Mouse (Mus musculus) forebrain, embryonic 14.5 days (tissue): ENCODE measurements at regions not wholly inside any gene's neighbourhood (a gene's known extent, or its start where the extent isn't known, plus 50 kb on each side); places are given as distances from the start of the nearest gene placed in this dataset.

ENCODE experiments used
- ATAC-seq: fragments of 200-750 bp; cut with Nextera tagmentation; 2 replicates; pipeline ENCODE4 v1.8.0; 2017; ENCODE audit warnings: mild to moderate bottlenecking, moderate library complexity
- DNase-seq: peaks from one replicate; pipeline ENCODE4 v3.0.0-alpha.2; 2015; ENCODE audit warnings: low spot score
- H3K27ac ChIP-seq: fragments of 300-500 bp; sonication (generic); 2 replicates; pipeline ENCODE4 v1.5.1; 2014; ENCODE audit warnings: low read depth, mild to moderate bottlenecking, control low read depth, low read length, moderate library complexity
- H3K27me3 ChIP-seq: fragments of 300-500 bp; sonication (generic); replicated peaks from 2 replicates; pipeline ENCODE4 v1.6.1; 2014; ENCODE audit warnings: low read length, control low read depth, mixed read lengths; ENCODE audit not compliant: control insufficient read depth, insufficient read depth
- H3K36me3 ChIP-seq: fragments of 300-500 bp; sonication (generic); 2 replicates; pipeline ENCODE4 v1.6.1; 2014; ENCODE audit warnings: low read length, control low read depth; ENCODE audit not compliant: control insufficient read depth, insufficient read depth
- H3K4me1 ChIP-seq: fragments of 300-500 bp; sonication (generic); 2 replicates; pipeline ENCODE4 v1.6.1; 2014; ENCODE audit warnings: antibody characterized with exemption, low read length, control low read depth; ENCODE audit not compliant: control insufficient read depth, insufficient read depth
- H3K4me2 ChIP-seq: fragments of 300-500 bp; sonication (generic); 2 replicates; pipeline ENCODE4 v1.6.1; 2014; ENCODE audit warnings: mild to moderate bottlenecking, control low read depth, low read length
- H3K4me3 ChIP-seq: fragments of 300-500 bp; sonication (generic); 2 replicates; pipeline ENCODE4 v1.5.1; 2014; ENCODE audit warnings: low read depth, low read length, control low read depth
- H3K9ac ChIP-seq: fragments of 300-500 bp; sonication (generic); 2 replicates; pipeline ENCODE4 v1.6.1; 2014; ENCODE audit warnings: mild to moderate bottlenecking, low read length, control low read depth, moderate library complexity
- H3K9me3 ChIP-seq: fragments of 300-500 bp; sonication (generic); replicated peaks from 2 replicates; pipeline ENCODE4 v1.6.1; 2016; ENCODE audit warnings: low read length, control low read depth, mixed read lengths; ENCODE audit not compliant: control insufficient read depth
- WGBS: fragments of 180-500 bp; shearing (Covaris S2); extraction: QIAGEN DNeasy Blood & Tissue Kit; methylation state at CpG from one replicate; pipeline ENCODE4 v1.1.7; 2014; 5-methylcytosine and 5-hydroxymethylcytosine counted together

GRCm38 (mm10) chr17:42120759-42121158 lies 195.0 kb upstream of the Ptchd4 start:
- Histone ChIP-seq H3K27ac (no peak overlapping the region), H3K27me3 (no peaks in the 10 kb centered on the region), H3K36me3 (no peaks in the 10 kb centered on the region), H3K9me3 (no peaks in the 10 kb centered on the region), H3K4me3 (no peak overlapping the region), H3K4me1 (no peaks in the 10 kb centered on the region), H3K4me2 (no peak overlapping the region), H3K9ac (no peak overlapping the region)
- DNase-seq = no peak
- WGBS = 88% methylated on average over 1 of the region's 1 CpGs
- no peak for ATAC-seq

- peak; percentile 56 for DNase-seq
- H3K27ac ChIP-seq = no peak overlapping the region
- ATAC-seq = peak; percentile 73; the same call in 1 of the 2 replicates
- no peaks in the 10 kb centered on the region for H3K36me3 ChIP-seq
- 74% methylated on average over 9 of the region's 9 CpGs for WGBS
- no peaks in the 10 kb centered on the region for H3K9me3 ChIP-seq
- H3K9ac ChIP-seq = no peak overlapping the region
- no peaks in the 10 kb centered on the region for H3K27me3 ChIP-seq
- H3K4me2 ChIP-seq = no peak overlapping the region
- H3K4me1 ChIP-seq = no peaks in the 10 kb centered on the region
- no peak overlapping the region for H3K4me3 ChIP-seq
Measured at GRCm38 (mm10) chr17:42126488-42127237, 189.1 kb upstream of the Ptchd4 start.

- H3K27me3 ChIP-seq = no peaks in the 10 kb centered on the region
- DNase-seq (no peak), ATAC-seq (no peak)
- H3K9ac ChIP-seq = no peak overlapping the region
- H3K4me1 ChIP-seq = no peaks in the 10 kb centered on the region
- no peaks in the 10 kb centered on the region for H3K9me3 ChIP-seq
- H3K4me2 ChIP-seq = no peak overlapping the region
- H3K27ac ChIP-seq = no peak overlapping the region
- no peaks in the 10 kb centered on the region for H3K36me3 ChIP-seq
- 91% methylated on average over 1 of the region's 1 CpGs for WGBS
- H3K4me3 ChIP-seq = no peak overlapping the region
Measured at GRCm38 (mm10) chr17:42169391-42170018, 146.2 kb upstream of the Ptchd4 start.

DNA sequence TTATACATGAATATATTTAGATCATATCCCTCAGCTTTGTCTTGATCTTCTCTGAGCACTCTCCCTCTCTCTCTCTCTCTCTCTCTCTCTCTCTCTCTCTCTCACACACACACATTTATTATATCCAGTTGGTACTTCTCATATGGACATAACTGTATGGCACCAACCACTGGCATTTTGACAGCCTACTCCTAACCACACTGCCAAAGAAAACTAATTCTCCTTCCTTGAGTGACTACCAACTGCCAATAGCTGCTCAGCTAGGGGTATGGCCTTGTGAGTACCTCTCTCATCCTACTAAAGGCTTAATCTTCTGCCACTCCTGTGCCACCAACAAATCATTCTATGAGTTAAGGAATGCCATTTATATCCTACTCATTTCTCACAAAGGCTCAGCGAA lies 127.2 kb upstream of the Ptchd4 start:
- no peak for DNase-seq
- no peak overlapping the region for H3K9ac ChIP-seq
- H3K4me3 ChIP-seq = no peak overlapping the region
- no peak overlapping the region for H3K4me2 ChIP-seq
- H3K27me3 ChIP-seq = no peaks in the 10 kb centered on the region
- H3K4me1 ChIP-seq = no peaks in the 10 kb centered on the region
- WGBS = 98% methylated on average over 1 of the region's 1 CpGs
- H3K27ac ChIP-seq = no peak overlapping the region
- no peaks in the 10 kb centered on the region for H3K36me3 ChIP-seq
- H3K9me3 ChIP-seq = no peaks in the 10 kb centered on the region
- no peak for ATAC-seq

- Histone ChIP-seq H3K36me3 (no peaks in the 10 kb centered on the region), H3K4me1 (no peaks in the 10 kb centered on the region), H3K4me2 (no peak overlapping the region), H3K9ac (no peak overlapping the region), H3K9me3 (no peaks in the 10 kb centered on the region), H3K4me3 (no peak overlapping the region), H3K27ac (no peak overlapping the region), H3K27me3 (no peaks in the 10 kb centered on the region)
- ATAC-seq = 0 out of 2 replicates have a peak, but pooled peaks have one; percentile 37
- DNase-seq = peak; percentile 27
- WGBS = 74% methylated on average over 8 of the region's 8 CpGs
Measured at GRCm38 (mm10) chr17:42190206-42190902, 125.4 kb upstream of the Ptchd4 start.
